Mouse (Mus musculus) frontal cortex, postnatal 36 days (tissue): ENCODE data around the gene Dedd2.
"Not testable (repeated sequence)": the region's sequence is repeated elsewhere in the genome, so short reads cannot be mapped to it uniquely, and the experiment has no call there.

ENCODE experiments used
- DNase-seq, 2 experiments: peaks; one replicate each; pipeline ENCODE4 v3.0.0; 2022; ENCODE audit warnings: low spot score in 2 of 2

Dedd2 gene

DNA sequence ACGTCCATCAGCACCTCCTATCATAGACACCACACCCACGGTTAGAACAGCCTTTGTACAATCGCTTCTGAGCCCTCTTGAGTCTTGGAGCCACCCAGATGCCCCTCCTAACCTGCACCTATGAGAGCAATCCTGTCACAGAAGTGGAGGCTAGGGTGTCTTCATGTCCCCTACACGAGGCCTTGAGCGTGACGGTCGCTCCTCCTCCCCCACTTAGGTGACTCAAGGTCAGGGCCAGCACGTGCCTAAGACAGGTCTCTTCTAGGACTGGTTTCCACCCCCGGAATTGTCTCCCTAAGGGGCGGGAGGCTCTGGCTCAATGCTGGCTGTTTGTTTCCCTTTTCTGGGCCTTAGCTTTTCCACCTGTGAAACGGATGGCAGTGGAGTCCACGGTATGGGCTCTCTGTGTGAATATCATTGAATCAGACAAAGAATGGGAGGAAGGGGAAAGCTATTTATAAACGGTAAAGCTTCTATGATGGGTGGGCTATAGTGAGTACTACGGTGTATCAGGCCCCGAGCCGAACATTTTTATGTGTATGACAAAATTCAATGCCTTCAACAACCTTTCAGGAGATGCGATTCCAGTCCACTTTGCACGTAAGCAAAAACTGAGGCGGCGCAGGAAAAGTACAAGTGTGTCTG, at the start of gene Dedd2:
Gene Dedd2, minus strand, starts transcription at position 159 of the 645 bp plus-strand sequence.
- DNase-seq = no peak

GRCm38 (mm10) chr7:25269545-25270271, 49.3 kb upstream of the Dedd2 start:
- no peak for DNase-seq

DNA sequence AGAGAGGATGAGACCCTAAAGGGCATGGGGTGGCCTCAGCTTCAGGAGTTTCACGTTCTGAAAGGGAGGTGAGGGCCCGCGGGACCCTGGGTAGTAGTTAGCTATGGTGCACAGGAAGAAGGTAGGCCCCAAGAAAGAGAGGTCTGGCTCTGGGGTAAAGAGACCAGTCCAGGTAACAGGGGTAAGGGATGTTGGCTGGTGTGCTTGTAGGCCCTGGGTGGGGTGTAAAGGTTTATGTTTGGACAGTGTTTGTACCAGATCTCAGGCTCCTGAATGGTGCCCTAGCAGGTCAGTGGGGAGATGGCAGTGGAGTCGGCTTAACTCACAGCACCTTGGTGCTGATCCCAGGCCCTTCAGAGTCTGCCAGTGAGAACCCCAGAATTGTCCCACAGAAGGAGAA, 48.6 kb upstream of the Dedd2 start:
- no peak for DNase-seq

- no peak for DNase-seq
These were observed 48.2 kb upstream of the Dedd2 start for GRCm38 (mm10) chr7:25268588-25268987.

GRCm38 (mm10) chr7:25267751-25268463, 47.5 kb upstream of the Dedd2 start:
- DNase-seq = peak; percentile 99 to 100

DNA sequence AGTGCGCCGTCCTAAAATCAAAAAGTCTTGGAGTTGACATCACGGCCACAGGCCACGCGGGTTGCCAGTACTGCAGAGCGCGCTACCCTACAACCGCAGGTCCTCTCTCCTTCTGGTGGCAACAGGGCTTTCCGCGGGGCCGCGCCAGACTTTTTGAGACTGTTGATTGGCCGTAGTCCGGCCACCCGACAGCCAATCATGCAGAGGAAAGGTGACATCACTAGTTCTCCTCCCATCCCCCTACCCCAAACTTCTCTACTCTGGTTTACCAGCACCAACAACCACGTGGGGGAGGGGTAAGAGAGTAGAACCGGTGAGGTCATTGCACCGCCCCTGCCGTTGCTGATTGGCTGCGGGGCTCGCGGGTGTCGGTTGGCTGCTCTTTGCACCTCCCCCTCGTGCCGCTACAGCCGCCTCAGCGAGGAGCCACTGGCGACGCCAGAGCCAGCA, 46.9 kb upstream of the Dedd2 start, which contains the start of gene Cic:
Gene Cic, plus strand, starts transcription at position 404 of the 450 bp plus-strand sequence.
- DNase-seq = peak; percentile 100

GRCm38 (mm10) chr7:25266180-25266962, 46.0 kb upstream of the Dedd2 start:
- no peak for DNase-seq

- DNase-seq = not testable (repeated sequence)
These were observed 45.3 kb upstream of the Dedd2 start for GRCm38 (mm10) chr7:25265743-25266142.

DNA sequence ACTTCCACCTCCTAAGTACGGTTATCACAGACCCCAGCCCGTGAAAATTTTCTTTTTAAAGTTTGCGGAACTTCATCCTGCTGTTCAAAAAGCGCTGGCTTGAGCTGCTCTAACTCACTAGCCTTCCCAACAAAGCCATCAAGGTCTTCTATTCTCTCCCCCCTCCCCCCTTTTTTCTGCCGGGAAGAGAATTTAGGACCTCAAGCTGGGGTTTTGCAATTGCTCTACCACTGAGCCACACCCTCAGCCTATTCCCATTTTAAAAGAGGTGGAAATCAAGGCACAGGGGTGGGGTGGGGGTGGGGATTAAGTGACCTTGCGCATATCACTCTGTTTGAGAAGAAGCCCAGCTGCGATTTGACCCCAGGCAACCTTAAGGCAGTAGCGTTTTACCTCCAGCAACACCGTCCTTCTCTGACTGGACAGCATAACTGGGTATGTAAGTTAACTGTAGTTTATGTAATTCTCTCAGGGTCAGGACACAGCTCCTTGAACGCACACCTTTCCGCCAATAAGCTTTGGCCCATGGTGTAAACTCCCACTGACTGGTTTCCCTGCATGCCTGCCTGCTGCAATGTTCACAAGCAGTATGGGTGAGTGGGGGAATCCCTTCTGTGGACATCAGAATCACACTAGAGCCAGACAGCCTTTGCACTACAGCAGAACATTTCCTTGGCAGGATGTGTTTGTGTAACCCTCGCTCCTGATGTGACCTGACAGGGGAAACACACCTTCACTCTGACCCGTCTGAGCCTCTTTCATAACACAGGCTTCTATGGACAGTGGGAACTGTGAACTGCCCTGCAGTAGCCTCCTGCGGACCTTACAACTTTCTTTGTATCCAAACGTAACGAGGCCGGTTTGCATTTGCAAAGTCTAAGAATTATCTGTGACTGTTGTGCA, 43.8 kb upstream of the Dedd2 start:
- no peak for DNase-seq

DNA sequence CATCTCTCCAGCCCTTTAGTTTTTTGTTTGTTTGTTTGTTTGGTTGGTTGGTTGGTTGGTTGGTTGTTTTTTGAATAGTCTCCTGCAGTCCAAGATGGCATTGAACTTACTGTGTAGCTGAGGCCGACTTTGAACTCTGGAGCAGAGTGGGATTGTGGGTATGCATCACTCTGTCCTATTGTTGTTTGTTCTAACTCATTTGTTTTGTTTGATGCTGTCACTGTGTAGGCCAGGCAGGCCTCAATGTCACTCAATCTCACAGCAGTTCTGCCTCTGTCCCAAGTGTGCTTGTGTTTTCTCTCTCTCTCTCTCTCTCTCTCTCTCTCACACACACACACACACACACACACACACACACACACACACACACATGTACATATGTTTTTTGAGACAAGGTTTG, 41.5 kb upstream of the Dedd2 start:
- DNase-seq = no peak

GRCm38 (mm10) chr7:25251822-25252221, 31.4 kb upstream of the Dedd2 start:
- DNase-seq = no peak

GRCm38 (mm10) chr7:25251071-25251791, 30.8 kb upstream of the Dedd2 start:
- DNase-seq = peak in 1 of 2 experiments; percentile 53

DNA sequence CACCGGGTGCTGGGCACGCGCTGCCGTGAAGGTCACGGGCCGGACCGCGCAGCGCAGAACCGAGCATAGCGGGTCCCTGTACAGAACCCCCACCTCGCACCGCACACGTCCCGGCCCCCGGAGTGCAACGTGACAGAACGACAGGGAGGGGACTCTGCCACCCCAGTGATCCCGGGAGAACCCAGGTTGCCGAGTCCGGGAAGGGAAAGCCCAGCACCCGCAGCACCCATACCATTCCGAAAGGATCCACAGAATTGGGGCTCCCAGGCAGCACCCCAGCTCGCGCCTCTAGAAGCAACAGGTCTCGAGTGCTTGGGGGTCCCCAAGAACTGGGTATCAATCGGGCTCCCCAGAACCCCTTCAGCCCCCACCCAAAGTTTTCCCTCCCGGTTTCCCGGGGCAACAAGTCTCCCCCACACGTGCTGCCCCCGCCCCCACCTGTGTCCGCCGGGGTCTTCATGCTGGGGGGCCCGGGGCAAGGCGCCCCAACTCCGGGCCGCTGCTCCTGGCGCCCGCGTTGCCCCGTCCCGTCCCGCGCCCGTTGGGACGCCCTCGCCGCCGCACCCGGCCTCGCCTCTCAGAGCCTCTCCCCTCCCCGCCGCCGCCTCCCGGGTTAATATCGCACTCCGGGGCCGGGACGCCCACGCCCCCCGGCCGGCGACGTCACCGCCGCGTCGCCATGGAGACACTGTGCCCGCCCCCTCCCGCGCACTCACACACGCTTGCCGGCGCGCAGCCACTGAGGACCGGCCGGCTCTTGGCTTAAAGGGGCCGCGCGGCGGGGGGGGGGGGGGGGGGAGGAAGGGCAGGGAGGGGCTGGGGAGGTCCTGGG, 29.9 kb upstream of the Dedd2 start, which contains the start of gene Erf:
Gene Erf, minus strand, starts transcription at position 621 of the 832 bp plus-strand sequence.
- DNase-seq = peak; percentile 93 to 95

DNA sequence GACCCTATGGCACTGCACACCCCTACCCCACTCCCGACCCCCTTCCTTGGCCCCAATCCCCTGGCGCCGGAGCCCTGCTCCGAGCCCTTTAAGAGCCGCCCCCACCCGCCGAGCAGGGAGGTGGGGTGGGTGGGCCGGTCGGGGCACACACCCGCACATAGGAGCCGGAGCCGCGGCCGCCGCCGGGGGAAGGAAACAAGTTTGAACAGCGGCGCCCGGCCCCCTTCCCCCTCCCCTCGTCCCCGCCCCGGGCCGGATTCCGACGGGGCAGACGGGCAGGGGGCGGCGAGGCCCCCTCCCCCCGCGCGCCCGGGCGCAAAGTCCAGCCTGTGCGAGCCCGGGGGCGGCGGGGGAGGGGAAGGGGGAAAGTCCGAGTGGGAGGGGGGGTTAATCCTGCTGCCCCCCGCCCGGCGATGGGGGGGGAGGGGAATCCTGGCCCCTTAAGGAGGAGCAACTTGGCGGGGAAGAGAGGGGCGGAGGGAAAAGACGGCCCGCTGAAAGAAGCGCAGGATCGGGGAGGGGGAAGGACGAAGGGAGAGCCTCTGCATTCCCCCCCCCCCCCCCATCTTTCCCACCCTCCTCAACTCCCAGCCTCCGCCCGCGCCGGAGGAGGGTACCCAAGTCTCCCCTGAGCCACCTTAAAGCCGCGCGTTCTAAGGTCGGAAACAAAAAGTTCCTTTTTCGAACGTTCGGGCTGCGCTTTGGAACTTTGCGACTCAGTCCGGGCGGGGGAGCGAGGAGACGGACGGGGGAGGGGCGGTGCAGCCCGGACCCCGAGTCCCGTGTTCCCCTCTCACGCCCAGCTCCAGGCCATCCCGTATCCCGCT, 29.1 kb upstream of the Dedd2 start:
- peak; percentile 20 to 68 for DNase-seq

DNA sequence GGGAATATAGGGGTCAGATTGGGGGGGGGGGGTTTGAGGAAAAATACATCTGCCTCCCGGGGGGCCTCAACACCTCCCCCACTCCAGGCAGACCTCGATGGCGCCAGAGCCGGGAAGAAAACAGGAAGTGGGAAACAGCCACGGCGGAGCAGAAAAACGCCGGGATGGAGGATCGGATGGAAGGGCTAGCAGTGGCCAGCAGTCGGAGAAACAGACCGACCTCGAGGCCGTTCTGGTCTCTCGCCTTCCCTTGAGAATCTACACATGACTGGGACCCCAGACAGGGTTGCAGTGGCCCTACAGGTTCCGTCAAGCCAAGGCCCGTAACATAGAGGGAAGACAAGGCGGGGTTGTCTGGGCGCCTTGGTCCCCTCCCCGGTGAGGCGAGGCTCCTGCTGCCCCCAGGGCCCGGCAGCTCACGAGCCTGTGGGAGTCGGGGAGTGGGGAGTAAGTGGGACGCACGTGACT, 28.5 kb upstream of the Dedd2 start:
- DNase-seq = peak in 1 of 2 experiments; percentile 46

DNA sequence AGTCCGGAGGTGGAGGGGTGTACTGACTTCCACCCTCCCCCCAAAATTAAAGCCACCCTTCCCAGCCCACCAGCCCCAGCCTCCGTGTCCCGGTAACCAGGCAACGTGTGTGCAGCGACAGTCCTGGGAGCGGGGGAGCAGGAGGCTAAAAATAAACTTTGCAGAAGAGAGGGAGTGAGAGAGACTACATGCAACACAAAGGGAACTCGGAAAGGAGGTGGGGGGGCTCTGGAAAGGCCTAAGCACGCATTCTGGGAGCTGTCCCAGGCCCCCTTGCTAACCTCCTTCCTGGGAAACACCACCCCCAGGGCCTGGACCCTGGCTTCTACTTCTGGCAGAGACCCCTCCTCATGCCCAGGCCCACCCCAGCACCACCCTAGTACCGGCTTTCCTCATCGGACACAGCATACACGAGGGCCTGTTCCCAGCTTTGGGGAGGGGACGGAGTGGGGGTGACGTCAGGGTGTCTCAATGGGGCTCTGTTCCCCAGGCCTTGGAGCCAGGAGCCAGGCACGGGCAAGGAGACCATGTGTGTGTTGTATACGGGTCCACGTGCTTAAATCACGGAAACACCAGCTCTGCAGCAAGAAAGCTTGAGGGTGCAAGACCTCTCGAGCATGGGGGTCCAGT, 27.7 kb upstream of the Dedd2 start:
- DNase-seq = peak; percentile 80 to 87

- no peak for DNase-seq
These were observed 27.1 kb upstream of the Dedd2 start for GRCm38 (mm10) chr7:25247498-25247897.
